17 mouse cellular contexts compared by ENCODE assay signal in genomic region chr2:139724202-139724838, GRCm38 (mm10). TPM values are rescaled to one million over a fixed set of nuclear protein-coding genes. Genes with fewer than 3 reads are reported as not detected.
DNase-seq lines count a peak whose midpoint lies in the region; ATAC-seq and TF ChIP-seq lines count a peak whose summit lies in the region.
"Had no signal": no experiment of that assay in that cellular context is flagged by ENCODE, and none has a peak within 500 bp of the region (broad histone marks: within the 10 kb centered on the region; RNA-seq: fewer than 3 reads in every experiment).

No protein-coding gene starts in this region.

- DNase-seq in hindbrain, embryonic 14.5 days (ENCODE audit: low spot score) = no peak
- no peak for DNase-seq in hindbrain, postnatal 0 days (ENCODE audit: low spot score)
- DNase-seq in brain, embryonic 14.5 days (ENCODE audit: low read depth) = peak; percentile 71
- peak; percentile 3 for DNase-seq in forebrain, postnatal 0 days
- no peak for DNase-seq in yolk sac, embryonic 10.5 days (ENCODE audit: low spot score)
- DNase-seq: adrenal gland, postnatal 14 days; cerebellum, adult 2 months; cerebellum, postnatal 10 days; gastrocnemius, postnatal 14 days had no signal

- no peaks in the 10 kb centered on the region for H3K27me3 ChIP-seq in hindbrain, embryonic 14.5 days (ENCODE audit: control insufficient read depth, insufficient read depth, low read length)
- no peaks in the 10 kb centered on the region for H3K27me3 ChIP-seq in hindbrain, postnatal 0 days (ENCODE audit: insufficient read depth, low read length)
- no peaks in the 10 kb centered on the region; the same call in 1 of the 2 replicates for H3K27me3 ChIP-seq in forebrain, embryonic 13.5 days
- no peaks in the 10 kb centered on the region for H3K27me3 ChIP-seq in forebrain, postnatal 0 days (ENCODE audit: insufficient read depth, low read length)
- H3K27me3 ChIP-seq: CH12.LX; heart, embryonic 12.5 days had no signal

- H3K9ac ChIP-seq in hindbrain, embryonic 14.5 days = no peak overlapping the region
- no peak overlapping the region for H3K9ac ChIP-seq in hindbrain, postnatal 0 days (replicated peaks; ENCODE audit: low read length)
- no peak overlapping the region for H3K9ac ChIP-seq in forebrain, embryonic 13.5 days
- no peak overlapping the region for H3K9ac ChIP-seq in forebrain, postnatal 0 days
- H3K9ac ChIP-seq: heart, embryonic 12.5 days had no signal

- TF ChIP-seq CTCF in hindbrain, postnatal 0 days (IDR thresholded peaks at IDR 0.05; ENCODE audit: low read depth) = no peak
- no peak for TF ChIP-seq CTCF in brain, embryonic 14.5 days (IDR thresholded peaks at IDR 0.05; ENCODE audit: borderline replicate concordance, extremely low read depth, insufficient read depth, insufficient read length)
- no peak for TF ChIP-seq CTCF in forebrain, postnatal 0 days (IDR thresholded peaks at IDR 0.05; ENCODE audit: low read depth)

- H3K4me2 ChIP-seq in hindbrain, embryonic 14.5 days (replicated peaks) = no peak overlapping the region
- no peak overlapping the region for H3K4me2 ChIP-seq in hindbrain, postnatal 0 days (ENCODE audit: low read depth, low read length)
- no peak overlapping the region for H3K4me2 ChIP-seq in forebrain, embryonic 13.5 days
- no peak overlapping the region for H3K4me2 ChIP-seq in forebrain, postnatal 0 days (ENCODE audit: low read depth)
- H3K4me2 ChIP-seq: heart, embryonic 12.5 days had no signal

- 67% methylated on average over 4 of the region's 4 CpGs for WGBS in hindbrain, embryonic 14.5 days
- WGBS in hindbrain, postnatal 0 days = 59% methylated on average over 4 of the region's 4 CpGs
- WGBS in forebrain, embryonic 13.5 days = 37% methylated on average over 4 of the region's 4 CpGs
- WGBS in forebrain, postnatal 0 days = 17% methylated on average over 4 of the region's 4 CpGs

- H3K36me3 ChIP-seq in hindbrain, embryonic 14.5 days (replicated peaks; ENCODE audit: control insufficient read depth, insufficient read depth) = no peaks in the 10 kb centered on the region
- no peaks in the 10 kb centered on the region for H3K36me3 ChIP-seq in hindbrain, postnatal 0 days (ENCODE audit: insufficient read depth, low read length)
- H3K36me3 ChIP-seq in forebrain, embryonic 13.5 days (ENCODE audit: poor library complexity, severe bottlenecking) = no peaks in the 10 kb centered on the region
- no peaks in the 10 kb centered on the region for H3K36me3 ChIP-seq in forebrain, postnatal 0 days (ENCODE audit: insufficient read depth)
- H3K36me3 ChIP-seq: embryonic facial prominence, embryonic 10.5 days; heart, embryonic 12.5 days had no signal

- no peak overlapping the region for H3K4me3 ChIP-seq in hindbrain, embryonic 14.5 days (replicated peaks; ENCODE audit: low read length)
- H3K4me3 ChIP-seq in hindbrain, postnatal 0 days (ENCODE audit: low read length) = no peak overlapping the region
- H3K4me3 ChIP-seq in forebrain, embryonic 13.5 days = no peak overlapping the region
- no peak overlapping the region for H3K4me3 ChIP-seq in forebrain, postnatal 0 days (ENCODE audit: low read depth, low read length)
- H3K4me3 ChIP-seq: embryonic facial prominence, embryonic 10.5 days; heart, embryonic 12.5 days had no signal

- H3K9me3 ChIP-seq in hindbrain, embryonic 14.5 days (ENCODE audit: control insufficient read depth, low read length) = no peaks in the 10 kb centered on the region
- no peaks in the 10 kb centered on the region for H3K9me3 ChIP-seq in hindbrain, postnatal 0 days (ENCODE audit: low read length)
- H3K9me3 ChIP-seq in forebrain, embryonic 13.5 days (replicated peaks) = no peaks in the 10 kb centered on the region
- H3K9me3 ChIP-seq in forebrain, postnatal 0 days (ENCODE audit: low read length) = no peaks in the 10 kb centered on the region
- H3K9me3 ChIP-seq: embryonic facial prominence, embryonic 10.5 days; heart, embryonic 12.5 days had no signal

- no peak overlapping the region for H3K27ac ChIP-seq in hindbrain, embryonic 14.5 days
- H3K27ac ChIP-seq in hindbrain, postnatal 0 days = no peak overlapping the region
- no peak overlapping the region for H3K27ac ChIP-seq in forebrain, embryonic 13.5 days
- H3K27ac ChIP-seq in forebrain, postnatal 0 days (ENCODE audit: low read depth, low read length) = no peak overlapping the region
- H3K27ac ChIP-seq: embryonic facial prominence, embryonic 10.5 days had no signal

- H3K4me1 ChIP-seq in hindbrain, embryonic 14.5 days (replicated peaks; ENCODE audit: control insufficient read depth, insufficient read depth, low read length) = no peaks in the 10 kb centered on the region; the same call in 1 of the 2 replicates
- no peaks in the 10 kb centered on the region for H3K4me1 ChIP-seq in hindbrain, postnatal 0 days (ENCODE audit: insufficient read depth, low read length)
- peaks cover 7% of the 10 kb centered on the region; the same call in 1 of the 2 replicates for H3K4me1 ChIP-seq in forebrain, embryonic 13.5 days
- no peaks in the 10 kb centered on the region for H3K4me1 ChIP-seq in forebrain, postnatal 0 days (ENCODE audit: insufficient read depth)
- H3K4me1 ChIP-seq: embryonic facial prominence, embryonic 10.5 days had no signal

- TF ChIP-seq POLR2A in brain, embryonic 14.5 days (IDR thresholded peaks at IDR 0.05; ENCODE audit: borderline replicate concordance, extremely low read depth, insufficient read depth, insufficient read length, poor library complexity, severe bottlenecking) = no peak

- ATAC-seq in hindbrain, embryonic 14.5 days (ENCODE audit: low FRiP score) = peak; percentile 62; the same call in 1 of the 2 replicates
- no peak for ATAC-seq in hindbrain, postnatal 0 days
- peak; percentile 80 for ATAC-seq in forebrain, embryonic 13.5 days
- ATAC-seq in forebrain, postnatal 0 days = no peak
- ATAC-seq: activated CD4-positive, CD25-positive, alpha-beta regulatory T cell, adult 4 months; inflammation-experienced regulatory T-cells, adult 6 months; intestine, postnatal 0 days had no signal

RNA-seq across cellular contexts. Expression of gene Ism1, which starts 46.3 kb away (rescaled TPM):
- polyA plus RNA-seq in hindbrain, embryonic 14.5 days (2014; fragmentation: Nextera tagmentation; extraction: Ambion mirVana) = 0.98 and 1.3 TPM in 2 replicates
- total RNA-seq in hindbrain, postnatal 0 days (2014; rRNA removed) = 1.8 and 2.1 TPM in 2 replicates
- 0.88 and 0.95 TPM in 2 replicates for polyA plus RNA-seq in hindbrain, postnatal 0 days (2015; fragmentation: Nextera tagmentation; extraction: Ambion mirVana)
- polyA plus RNA-seq in brain, embryonic 14.5 days (2012; rRNA removed) = 0.91 and 1.2 TPM in 2 replicates
- polyA plus RNA-seq in forebrain, embryonic 13.5 days (2015; fragmentation: Nextera tagmentation; extraction: Ambion mirVana) = 0.11 and 0.13 TPM in 2 replicates
- total RNA-seq in forebrain, postnatal 0 days (2014; rRNA removed) = 1.8 and 2.4 TPM in 2 replicates
- polyA plus RNA-seq in forebrain, postnatal 0 days (2015; fragmentation: Nextera tagmentation; extraction: Ambion mirVana) = 0.38 and 0.64 TPM in 2 replicates
- total RNA-seq: CH12.LX had no signal
- polyA plus RNA-seq: activated CD4-positive, CD25-positive, alpha-beta regulatory T cell, adult 4 months; Patski had no signal

Comparison
In these comparisons a context has a peak if more than half of its experiments do, and no peak if none do; other contexts are left out.
1. ATAC-seq: peak in hindbrain, embryonic 14.5 days (single experiment) and forebrain, embryonic 13.5 days (single experiment); none in hindbrain, postnatal 0 days (single experiment) and forebrain, postnatal 0 days (single experiment).
2. DNase-seq: peak in brain, embryonic 14.5 days (single experiment) and forebrain, postnatal 0 days (single experiment); none in hindbrain, embryonic 14.5 days (single experiment), hindbrain, postnatal 0 days (single experiment) and yolk sac, embryonic 10.5 days (single experiment).